Mouse (Mus musculus) CH12F3 (cell line): Measurements from ENCODE around the gene Trpm3.

ENCODE experiments used
- in situ Hi-C: fragments of 300-500 bp; cut with MboI; formaldehyde crosslinking; loops from 2 replicates; pipeline ENCODE4 v1.14.3; 2020; ENCODE audit warnings: low sequenced_read_pairs

Trpm3 gene

GRCm38 (mm10) chr19:22729846-22730245 is 591.0 kb downstream of the Trpm3 start:
- in situ Hi-C loops, result no loop called here

GRCm38 (mm10) chr19:22730971-22731370 is 592.1 kb downstream of the Trpm3 start:
- in situ Hi-C loops, result no loop called here

- in situ Hi-C loops, result no loop called here
Measured at GRCm38 (mm10) chr19:22736870-22737269, 598.0 kb downstream of the Trpm3 start.

DNA sequence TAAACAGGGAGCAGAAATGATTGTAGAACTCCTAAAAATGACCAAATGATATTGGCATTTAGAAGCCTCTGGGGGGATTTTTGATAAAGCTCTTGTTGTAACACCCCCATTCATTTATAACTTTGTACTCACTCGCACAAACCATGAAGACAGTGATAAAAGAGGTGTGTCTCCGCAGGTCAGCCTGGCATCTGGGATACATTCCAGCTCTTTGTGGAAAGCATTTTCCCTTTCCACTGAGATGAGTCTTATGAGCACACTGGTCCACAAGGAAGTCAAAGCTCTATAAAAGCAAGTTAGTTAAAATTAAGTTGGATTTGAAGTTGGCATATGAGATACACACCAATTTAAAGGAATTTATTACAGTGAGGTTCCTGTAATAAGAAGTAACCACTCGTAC is 600.4 kb downstream of the Trpm3 start:
- in situ Hi-C loops, result no loop called here

DNA sequence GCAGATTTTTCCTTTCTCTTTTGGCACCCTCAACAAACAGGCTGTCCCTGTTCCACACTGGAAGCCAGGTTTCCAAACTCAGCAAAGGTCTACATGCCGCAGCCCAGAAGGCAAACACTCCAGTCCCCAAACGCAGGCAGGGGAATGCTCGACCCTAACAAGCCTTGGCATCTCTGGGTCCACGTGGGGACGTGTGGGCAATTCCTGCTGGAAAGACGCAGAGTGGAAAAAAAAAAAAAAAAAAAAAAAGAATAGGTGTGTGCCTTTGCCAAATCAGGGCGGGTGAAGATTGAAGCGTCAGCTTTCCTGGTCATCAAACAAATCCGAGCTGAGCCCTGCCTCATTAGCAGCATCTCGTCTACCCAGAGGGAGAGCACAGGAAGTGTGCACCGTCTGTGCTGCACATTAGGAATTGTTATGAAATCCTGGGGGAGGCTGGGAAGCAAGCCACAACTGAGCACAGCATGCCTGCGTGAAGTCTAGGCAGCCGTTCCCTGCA is 614.5 kb downstream of the Trpm3 start:
- in situ Hi-C loops, result no loop called here

GRCm38 (mm10) chr19:22754071-22754470 is 615.2 kb downstream of the Trpm3 start:
- in situ Hi-C loops, result no loop called here

- in situ Hi-C loops, result no loop called here
Measured at GRCm38 (mm10) chr19:22754498-22754897, 615.7 kb downstream of the Trpm3 start.

- in situ Hi-C loops, result no loop called here
Measured at GRCm38 (mm10) chr19:22758496-22758895, 619.6 kb downstream of the Trpm3 start.

DNA sequence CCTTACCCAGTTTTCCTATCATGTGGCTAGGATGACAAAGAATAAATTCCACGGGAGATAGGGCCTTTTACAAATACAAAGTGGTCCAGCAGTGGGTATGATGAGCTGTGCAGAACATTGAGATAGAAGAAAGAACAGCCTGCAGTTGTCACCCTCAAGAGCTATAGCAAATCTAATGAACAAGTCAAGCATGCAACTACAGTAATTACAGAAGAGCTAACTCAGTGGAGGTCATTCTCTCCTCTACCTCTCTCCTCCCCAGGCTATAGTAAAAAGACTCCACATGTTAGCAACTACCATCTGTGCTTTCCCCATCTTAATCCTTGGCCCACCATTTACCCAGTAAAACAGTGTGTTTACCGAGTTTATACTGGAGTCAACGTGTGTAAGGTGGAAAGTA is 629.4 kb downstream of the Trpm3 start:
- in situ Hi-C loops, result no loop called here

- in situ Hi-C loops, result no loop called here
Measured at GRCm38 (mm10) chr19:22775191-22775695, 636.4 kb downstream of the Trpm3 start.

DNA sequence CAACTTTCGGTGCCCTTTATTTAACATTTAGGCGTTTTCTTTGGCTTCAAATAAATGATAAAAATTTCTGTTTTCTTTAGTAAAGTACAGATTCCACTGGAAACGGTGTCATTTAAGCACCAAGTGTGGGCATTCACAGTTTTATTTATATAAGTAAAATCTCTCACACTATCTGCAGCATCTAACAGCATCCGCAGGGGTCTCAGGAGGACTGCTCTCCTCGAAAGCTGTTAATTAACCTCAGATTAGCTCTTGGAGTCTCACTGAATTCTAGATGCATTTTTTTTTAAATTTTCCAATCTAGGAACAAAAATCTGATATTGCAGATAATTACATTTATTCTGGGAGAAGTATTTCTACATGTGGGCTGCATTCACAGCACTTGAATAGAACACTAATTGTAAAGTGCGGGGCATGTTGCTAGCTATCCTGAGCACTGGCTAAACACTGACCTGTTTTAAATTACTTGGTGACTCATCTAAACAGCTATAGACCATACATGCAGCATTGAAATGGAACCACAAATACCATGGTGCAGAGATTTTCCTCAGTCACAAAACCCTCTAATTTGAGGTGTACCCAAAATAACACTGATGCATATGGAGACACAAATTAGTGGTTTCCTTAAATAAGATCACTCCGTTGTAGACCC is 641.5 kb downstream of the Trpm3 start:
- in situ Hi-C loops, result no loop called here

DNA sequence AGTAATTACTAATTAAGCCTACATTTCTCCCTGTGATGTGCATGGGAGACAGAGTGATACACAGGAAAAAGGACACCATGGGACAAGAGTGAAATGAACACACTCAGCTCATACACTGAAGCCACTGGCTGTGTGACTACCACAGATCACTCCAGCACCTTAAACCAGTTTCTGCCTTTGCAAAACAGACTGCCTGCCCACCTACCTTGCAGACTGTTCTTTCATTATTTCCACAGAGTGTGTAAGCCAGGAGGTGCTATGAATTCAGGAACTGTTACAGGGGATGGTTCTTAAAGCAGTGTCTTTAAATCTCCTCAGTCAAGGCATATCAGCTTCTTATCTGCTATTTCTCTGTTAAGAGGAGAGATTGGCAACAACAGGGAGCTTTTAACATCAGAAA is 642.7 kb downstream of the Trpm3 start:
- in situ Hi-C loops, result no loop called here

DNA sequence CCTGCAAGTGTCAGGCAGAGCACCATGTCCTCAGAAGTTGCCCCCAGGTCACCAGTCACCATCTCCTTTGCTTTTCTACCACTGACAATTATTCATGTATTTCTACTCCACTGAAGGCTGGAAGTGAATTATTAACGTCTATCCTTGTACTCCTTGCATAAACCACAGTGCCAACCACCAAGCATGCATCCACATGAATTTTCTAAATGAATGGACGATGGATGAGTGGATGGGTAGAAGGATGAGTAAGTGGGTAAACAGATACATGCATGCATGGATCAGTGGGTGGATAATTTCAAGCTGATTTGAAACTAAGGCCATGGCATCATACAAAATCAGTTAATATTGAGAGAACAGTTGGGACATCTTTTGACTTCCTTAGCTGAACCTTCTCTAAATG is 644.9 kb downstream of the Trpm3 start:
- in situ Hi-C loops, result no loop called here

GRCm38 (mm10) chr19:22789753-22790152 is 650.9 kb downstream of the Trpm3 start:
- in situ Hi-C loops, result no loop called here

DNA sequence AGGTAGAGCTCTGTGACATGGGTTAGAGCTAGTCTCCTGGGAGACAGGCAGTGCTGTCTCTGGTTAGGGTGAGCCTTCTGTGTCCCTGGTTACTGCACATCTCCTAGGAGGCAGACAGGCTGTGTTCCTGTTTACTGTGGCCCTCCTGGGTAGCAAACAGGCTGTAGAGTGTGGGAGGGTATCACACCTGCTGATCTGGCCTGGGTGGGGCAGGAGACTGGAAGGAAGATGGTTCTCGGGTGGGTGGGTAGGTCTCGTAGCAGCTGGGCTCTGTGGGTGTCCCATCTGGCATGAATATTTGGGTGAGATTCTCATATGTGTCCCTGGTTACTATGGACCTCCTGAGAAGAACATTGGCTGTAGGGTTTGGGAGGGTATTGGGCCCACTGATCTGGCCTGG is 658.1 kb downstream of the Trpm3 start:
- in situ Hi-C loops, result no loop called here

- in situ Hi-C loops, result no loop called here
Measured at GRCm38 (mm10) chr19:22800471-22800870, 661.6 kb downstream of the Trpm3 start.

- in situ Hi-C loops, result no loop called here
Measured at GRCm38 (mm10) chr19:22803396-22803795, 664.5 kb downstream of the Trpm3 start.

DNA sequence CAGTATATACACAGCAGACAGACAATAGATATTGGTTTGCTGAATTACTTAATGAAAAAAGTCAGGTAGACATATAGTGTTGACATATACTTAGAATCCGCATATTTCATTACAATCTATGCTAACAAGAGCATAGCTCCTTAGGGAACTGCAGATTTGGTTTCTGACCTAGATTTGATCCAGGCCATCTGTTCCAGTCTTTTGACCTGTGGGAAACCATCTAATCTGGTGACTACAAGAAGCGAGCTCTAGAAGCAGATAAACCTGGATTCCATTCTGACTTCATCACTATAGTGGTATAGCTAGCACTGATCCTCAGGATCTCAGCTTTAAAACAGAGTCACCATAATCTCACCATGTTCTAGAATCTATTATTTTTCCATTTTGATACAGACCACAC is 665.5 kb downstream of the Trpm3 start:
- in situ Hi-C loops, result no loop called here

DNA sequence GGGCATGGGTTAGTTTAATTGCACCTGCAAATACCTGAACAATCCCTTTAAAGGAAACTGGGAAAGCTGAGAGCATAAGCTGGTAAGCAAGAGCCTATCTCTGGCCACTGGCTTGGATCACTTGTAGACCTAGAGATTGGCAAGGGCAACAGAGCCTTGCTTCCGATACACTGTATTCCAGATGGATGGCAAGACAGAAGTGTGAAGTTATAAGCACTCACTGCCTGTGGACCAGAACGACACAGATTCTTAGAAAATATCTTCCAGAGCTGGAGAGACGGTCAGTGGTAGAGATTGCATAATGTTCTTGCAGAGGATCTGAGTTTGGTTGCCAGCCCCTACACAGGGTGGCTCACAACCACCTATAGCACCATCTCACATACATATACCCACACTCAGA is 671.4 kb downstream of the Trpm3 start:
- in situ Hi-C loops, result no loop called here

DNA sequence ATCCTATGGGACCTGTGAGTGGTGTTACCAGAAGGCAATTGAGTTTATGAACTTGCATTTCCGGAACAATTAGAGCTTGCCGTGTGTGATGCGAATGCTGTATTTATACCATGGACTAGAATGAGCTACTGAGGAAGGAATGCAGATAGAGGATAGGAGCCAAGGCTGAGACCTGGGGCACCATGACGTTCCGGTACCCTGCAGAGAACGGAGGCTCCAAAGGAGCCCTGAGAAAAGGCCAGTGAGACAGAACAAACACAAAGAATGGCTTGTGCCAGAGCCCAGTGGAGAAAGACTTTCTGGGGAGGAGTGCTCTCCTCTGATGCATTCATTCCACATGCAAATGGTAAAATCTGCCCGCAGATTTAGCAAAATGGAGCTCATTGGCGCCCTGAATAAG is 682.9 kb downstream of the Trpm3 start:
- in situ Hi-C loops, result no loop called here

DNA sequence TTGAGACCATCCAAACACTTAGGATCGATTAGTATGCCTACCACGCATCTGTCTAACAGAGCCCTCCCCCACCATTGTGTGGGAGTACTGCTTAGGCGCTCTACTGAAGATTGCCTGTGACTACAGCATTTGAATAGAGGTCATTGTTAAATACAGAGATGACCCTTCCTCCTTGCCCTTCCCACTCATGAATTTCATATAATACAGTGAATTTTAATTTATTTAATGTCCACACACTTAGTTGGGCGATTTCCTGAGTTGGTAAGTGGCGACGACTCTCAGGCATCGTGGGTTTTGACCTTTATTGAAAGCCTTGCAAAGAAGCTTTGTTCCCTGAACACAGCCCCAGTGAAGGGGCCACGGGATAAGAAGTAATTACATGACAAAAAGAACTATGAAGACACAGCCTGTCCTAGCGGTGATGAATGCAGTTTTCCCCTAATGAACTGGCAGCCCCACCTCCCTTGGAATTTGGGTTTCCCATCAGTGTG is 684.7 kb downstream of the Trpm3 start:
- in situ Hi-C loops, result no loop called here

DNA sequence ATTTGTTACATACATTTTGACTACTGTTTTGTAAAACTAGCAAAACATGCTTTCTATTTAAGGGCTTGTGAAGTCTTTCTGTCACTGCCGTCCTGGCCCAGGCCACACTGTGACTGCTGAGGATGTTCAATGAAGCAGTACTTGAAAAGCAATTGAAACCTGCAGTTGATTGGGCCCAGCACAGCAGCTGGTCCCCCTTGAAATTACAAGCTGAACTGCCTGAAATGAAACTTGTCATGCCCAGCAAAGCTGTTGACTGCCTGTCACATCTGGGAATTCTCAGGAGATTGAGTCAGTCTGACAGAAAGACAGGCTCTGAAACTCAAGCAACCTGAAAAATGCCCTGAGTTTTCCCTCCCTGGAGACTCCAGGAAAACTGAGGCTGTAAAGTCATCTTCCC is 687.0 kb downstream of the Trpm3 start:
- in situ Hi-C loops, result no loop called here
